Mouse (Mus musculus): ENCODE results near the gene Cyth3.

GRCm38 (mm10) chr5:143611954-143612353 is 10.3 kb upstream of the Cyth3 start:
- TF ChIP-seq CTCF (IDR thresholded peaks at IDR 0.05; ENCODE audit: insufficient read depth, low read length) (no peak), POLR2A (IDR thresholded peaks at IDR 0.05; ENCODE audit: borderline replicate concordance, extremely low read depth, low read depth, low read length) (no peak)
